8 mouse cellular contexts compared by ENCODE assay signal in the genomic region with DNA sequence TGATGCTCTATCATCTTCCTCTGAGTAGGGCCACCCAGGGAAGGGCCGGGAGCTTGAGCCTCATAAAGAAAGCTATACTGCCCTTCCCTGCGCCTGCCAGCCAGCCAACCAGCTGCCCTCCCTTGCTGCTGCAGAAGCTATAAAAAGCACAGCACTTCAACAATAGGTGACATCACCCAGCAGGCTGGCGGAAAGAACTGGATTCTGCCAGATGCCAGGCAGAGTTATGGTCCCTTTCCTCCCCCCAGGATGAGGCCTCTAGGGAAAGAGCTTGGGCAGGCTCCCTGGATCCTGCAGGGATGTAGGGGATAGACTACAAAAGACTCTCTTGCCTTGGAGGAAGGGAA.
DNase-seq lines count a peak whose midpoint lies in the region; ATAC-seq lines count a peak whose summit lies in the region.

No protein-coding gene starts in this region.

- peaks cover 22% of the 10 kb centered on the region for H3K4me1 ChIP-seq in forebrain, embryonic 13.5 days
- H3K4me1 ChIP-seq in hindbrain, embryonic 15.5 days (replicated peaks): peaks cover 23% of the 10 kb centered on the region
- peaks cover 23% of the 10 kb centered on the region for H3K4me1 ChIP-seq in midbrain, embryonic 15.5 days

- H3K27ac ChIP-seq in forebrain, embryonic 13.5 days: peak overlapping the region; percentile 89
- H3K27ac ChIP-seq in hindbrain, embryonic 15.5 days (replicated peaks): peak overlapping the region; percentile 81
- H3K27ac ChIP-seq in midbrain, embryonic 15.5 days: peak overlapping the region; percentile 74

- 29% methylated on average over 3 of the region's 3 CpGs for WGBS in forebrain, embryonic 13.5 days
- 14% methylated on average over 3 of the region's 3 CpGs for WGBS in hindbrain, embryonic 15.5 days
- WGBS in midbrain, embryonic 15.5 days: 29% methylated on average over 3 of the region's 3 CpGs

- H3K4me2 ChIP-seq in forebrain, embryonic 13.5 days: no peak overlapping the region
- H3K4me2 ChIP-seq in hindbrain, embryonic 15.5 days: no peak overlapping the region
- no peak overlapping the region for H3K4me2 ChIP-seq in midbrain, embryonic 15.5 days

- H3K27me3 ChIP-seq in forebrain, embryonic 13.5 days: no peaks in the 10 kb centered on the region
- H3K27me3 ChIP-seq in hindbrain, embryonic 15.5 days: no peaks in the 10 kb centered on the region
- no peaks in the 10 kb centered on the region for H3K27me3 ChIP-seq in midbrain, embryonic 15.5 days (replicated peaks)

- no peaks in the 10 kb centered on the region for H3K9me3 ChIP-seq in forebrain, embryonic 13.5 days (replicated peaks)
- no peaks in the 10 kb centered on the region for H3K9me3 ChIP-seq in hindbrain, embryonic 15.5 days
- no peaks in the 10 kb centered on the region for H3K9me3 ChIP-seq in midbrain, embryonic 15.5 days

- ATAC-seq in cerebellum, adult (ENCODE audit: insufficient number of reproducible peaks, low FRiP score, low TSS enrichment): peak; percentile 61; the same call in 1 of the 2 replicates
- ATAC-seq in forebrain, embryonic 13.5 days: peak; percentile 59
- peak; percentile 76; the same call in 1 of the 2 replicates for ATAC-seq in hindbrain, embryonic 15.5 days (ENCODE audit: low FRiP score, low read depth)
- ATAC-seq in midbrain, embryonic 15.5 days (replicated peaks): peak; percentile 56

- no peaks in the 10 kb centered on the region for H3K36me3 ChIP-seq in forebrain, embryonic 13.5 days (ENCODE audit: poor library complexity, severe bottlenecking)
- H3K36me3 ChIP-seq in hindbrain, embryonic 15.5 days: no peaks in the 10 kb centered on the region
- H3K36me3 ChIP-seq in midbrain, embryonic 15.5 days (replicated peaks): no peaks in the 10 kb centered on the region

- no peak for DNase-seq in cerebellum, adult 18-20 months
- DNase-seq in left cerebral cortex, adult 9 months (ENCODE audit: low spot score in 2 of 2): peak; percentile 73 to 79
- no peak for DNase-seq in urinary bladder, adult 18-20 months (ENCODE audit: low spot score in 2 of 2)
- no peak for DNase-seq in thymus, postnatal 0 days (ENCODE audit: low spot score)

- H3K4me3 ChIP-seq in forebrain, embryonic 13.5 days: no peak overlapping the region
- H3K4me3 ChIP-seq in hindbrain, embryonic 15.5 days: no peak overlapping the region
- no peak overlapping the region for H3K4me3 ChIP-seq in midbrain, embryonic 15.5 days

- no peak overlapping the region for H3K9ac ChIP-seq in forebrain, embryonic 13.5 days
- no peak overlapping the region for H3K9ac ChIP-seq in hindbrain, embryonic 15.5 days
- no peak overlapping the region for H3K9ac ChIP-seq in midbrain, embryonic 15.5 days

Comparison
In these comparisons a context has a peak if more than half of its experiments do, and no peak if none do; other contexts are left out.
1. DNase-seq: peak in left cerebral cortex, adult 9 months (2 of 2); none in cerebellum, adult 18-20 months (0 of 2), urinary bladder, adult 18-20 months (0 of 2) and thymus, postnatal 0 days (single experiment).
2. Peak in every context shown above with its lines, with median percentiles within 50 percentile points of each other: ATAC-seq and H3K27ac ChIP-seq.